Comparison of ENCODE assay signal across 31 mouse cellular contexts in genomic region chr17:28495832-28496231, GRCm38 (mm10). TPM values are rescaled to one million over a fixed set of nuclear protein-coding genes. Genes with fewer than 3 reads are reported as not detected.
DNase-seq lines count a peak whose midpoint lies in the region; ATAC-seq and TF ChIP-seq lines count a peak whose summit lies in the region.
"Had no signal": no experiment of that assay in that cellular context is flagged by ENCODE, and none has a peak within 500 bp of the region (broad histone marks: within the 10 kb centered on the region; RNA-seq: fewer than 3 reads in every experiment).

No protein-coding gene starts in this region.

- H3K4me2 ChIP-seq in heart, embryonic 11.5 days: no peak overlapping the region
- H3K4me2 ChIP-seq in forebrain, embryonic 14.5 days (ENCODE audit: low read length): no peak overlapping the region
- H3K4me2 ChIP-seq: embryonic facial prominence, embryonic 12.5 days; embryonic facial prominence, embryonic 15.5 days; forebrain, embryonic 15.5 days; heart, embryonic 12.5 days; heart, embryonic 15.5 days; hindbrain, embryonic 13.5 days had no signal

- H3K79me2 ChIP-seq in liver, adult 2 months (ENCODE audit: control insufficient read depth, insufficient read depth, low read length): no peaks in the 10 kb centered on the region

- no peaks in the 10 kb centered on the region for H3K9me3 ChIP-seq in heart, embryonic 11.5 days (replicated peaks; ENCODE audit: control insufficient read depth, low read length)
- H3K9me3 ChIP-seq in forebrain, embryonic 14.5 days (replicated peaks; ENCODE audit: control insufficient read depth, low read length): no peaks in the 10 kb centered on the region
- H3K9me3 ChIP-seq: embryonic facial prominence, embryonic 12.5 days; embryonic facial prominence, embryonic 15.5 days; forebrain, embryonic 15.5 days; heart, embryonic 12.5 days; heart, embryonic 15.5 days; hindbrain, embryonic 13.5 days had no signal

- no peak overlapping the region for H3K9ac ChIP-seq in heart, embryonic 11.5 days (ENCODE audit: low read depth, low read length)
- no peak overlapping the region for H3K9ac ChIP-seq in liver, adult 2 months (ENCODE audit: low read depth, low read length)
- H3K9ac ChIP-seq in forebrain, embryonic 14.5 days (ENCODE audit: low read length): no peak overlapping the region
- H3K9ac ChIP-seq: embryonic facial prominence, embryonic 12.5 days; embryonic facial prominence, embryonic 15.5 days; forebrain, embryonic 15.5 days; heart, embryonic 12.5 days; heart, embryonic 15.5 days; hindbrain, embryonic 13.5 days had no signal

- H3K36me3 ChIP-seq in heart, embryonic 11.5 days (ENCODE audit: control insufficient read depth, insufficient read depth, low read length): no peaks in the 10 kb centered on the region
- H3K36me3 ChIP-seq in liver, adult 2 months (ENCODE audit: control insufficient read depth, insufficient read depth, low read length): no peaks in the 10 kb centered on the region
- no peaks in the 10 kb centered on the region for H3K36me3 ChIP-seq in forebrain, embryonic 14.5 days (ENCODE audit: control insufficient read depth, insufficient read depth, low read length)
- H3K36me3 ChIP-seq: embryonic facial prominence, embryonic 12.5 days; embryonic facial prominence, embryonic 15.5 days; forebrain, embryonic 15.5 days; heart, embryonic 12.5 days; heart, embryonic 15.5 days; hindbrain, embryonic 10.5 days; hindbrain, embryonic 13.5 days had no signal

- H3K4me1 ChIP-seq in heart, embryonic 11.5 days (ENCODE audit: control insufficient read depth, insufficient read depth, low read length): no peaks in the 10 kb centered on the region
- peaks cover 3% of the 10 kb centered on the region; the same call in 1 of the 2 replicates for H3K4me1 ChIP-seq in liver, adult 2 months (ENCODE audit: control insufficient read depth, insufficient read depth, low read length)
- peaks cover 4% of the 10 kb centered on the region; the same call in 1 of the 2 replicates for H3K4me1 ChIP-seq in bone marrow, adult 2 months (ENCODE audit: control insufficient read depth, insufficient read depth, low read length)
- no peaks in the 10 kb centered on the region; the same call in 1 of the 2 replicates for H3K4me1 ChIP-seq in forebrain, embryonic 14.5 days (ENCODE audit: control insufficient read depth, insufficient read depth, low read length)
- H3K4me1 ChIP-seq: forebrain, embryonic 15.5 days; heart, embryonic 12.5 days; heart, embryonic 15.5 days had no signal

- 89% methylated on average over 8 of the region's 8 CpGs for WGBS in heart, embryonic 11.5 days (ENCODE audit: insufficient replicate concordance)
- 60% methylated on average over 8 of the region's 8 CpGs for WGBS in liver, adult 2 months
- 53% methylated on average over 8 of the region's 8 CpGs for WGBS in bone marrow, adult 2 months
- WGBS in forebrain, embryonic 14.5 days: 92% methylated on average over 8 of the region's 8 CpGs

- no peak for TF ChIP-seq POLR2A in liver, adult 2 months (IDR thresholded peaks at IDR 0.05; ENCODE audit: extremely low read depth, insufficient read depth, low read length)
- TF ChIP-seq POLR2A in bone marrow, adult 2 months (IDR thresholded peaks at IDR 0.05; ENCODE audit: borderline replicate concordance, control insufficient read depth, low read depth, low read length): no peak

- no peak overlapping the region for H3K4me3 ChIP-seq in heart, embryonic 11.5 days (ENCODE audit: low read depth, low read length)
- H3K4me3 ChIP-seq in liver, adult 2 months (ENCODE audit: insufficient read depth, low read depth, low read length): no peak overlapping the region
- no peak overlapping the region for H3K4me3 ChIP-seq in bone marrow, adult 2 months (replicated peaks; ENCODE audit: control insufficient read depth, low read depth, low read length)
- H3K4me3 ChIP-seq in forebrain, embryonic 14.5 days (ENCODE audit: low read depth, low read length): no peak overlapping the region
- H3K4me3 ChIP-seq: embryonic facial prominence, embryonic 12.5 days; embryonic facial prominence, embryonic 15.5 days; forebrain, embryonic 15.5 days; heart, embryonic 12.5 days; heart, embryonic 15.5 days; hindbrain, embryonic 10.5 days; hindbrain, embryonic 13.5 days had no signal

- no peak for ATAC-seq in heart, embryonic 11.5 days (replicated peaks; ENCODE audit: insufficient number of reproducible peaks, low FRiP score, low TSS enrichment)
- peak; percentile 64 for ATAC-seq in megakaryocyte progenitor cell, adult 5-6 weeks (replicated peaks; ENCODE audit: poor library complexity)
- no peak for ATAC-seq in forebrain, embryonic 14.5 days
- ATAC-seq: activated CD4-positive, CD25-positive, alpha-beta regulatory T cell, adult 4 months; forebrain, embryonic 15.5 days; hindbrain, postnatal 0 days had no signal

- no peak overlapping the region for H3K27ac ChIP-seq in heart, embryonic 11.5 days (ENCODE audit: low read depth, low read length)
- H3K27ac ChIP-seq in liver, adult 2 months (replicated peaks; ENCODE audit: insufficient read depth, low read depth, low read length): no peak overlapping the region
- peak overlapping the region; percentile 33 for H3K27ac ChIP-seq in bone marrow, adult 2 months (ENCODE audit: control insufficient read depth, insufficient read depth, low read depth, low read length, poor library complexity)
- no peak overlapping the region for H3K27ac ChIP-seq in forebrain, embryonic 14.5 days (ENCODE audit: low read depth, low read length)
- H3K27ac ChIP-seq: embryonic facial prominence, embryonic 12.5 days; embryonic facial prominence, embryonic 15.5 days; forebrain, embryonic 15.5 days; heart, embryonic 15.5 days; hindbrain, embryonic 10.5 days; hindbrain, embryonic 13.5 days; hindbrain, postnatal 0 days had no signal

- peak; percentile 83 for DNase-seq in heart, adult 11 months
- DNase-seq in liver, adult 2 months (ENCODE audit: extremely low read depth, low read depth, low spot score): peak; percentile 51
- no peak for DNase-seq in liver
- no peak for DNase-seq in adrenal gland, postnatal 36 days
- no peak for DNase-seq in forebrain, embryonic 14.5 days (ENCODE audit: low spot score)
- DNase-seq: adrenal gland, adult 8-10 months; adrenal gland, postnatal 25 days; cerebellum, adult 11 months; cerebellum, adult 2 months; cerebellum, adult 9-11 months; cerebellum, postnatal 25 days; gastrocnemius, postnatal 25 days; heart, postnatal 10 days; heart, postnatal 36 days had no signal

- TF ChIP-seq CTCF in liver, adult 2 months (IDR thresholded peaks at IDR 0.05; ENCODE audit: low read depth, low read length): no peak
- no peak for TF ChIP-seq CTCF in bone marrow, adult 2 months (IDR thresholded peaks at IDR 0.05; ENCODE audit: control insufficient read depth, insufficient read depth, low read length)

- H3K27me3 ChIP-seq in heart, embryonic 11.5 days (ENCODE audit: control insufficient read depth, insufficient read depth, low read length): no peaks in the 10 kb centered on the region
- H3K27me3 ChIP-seq in liver, adult 2 months (ENCODE audit: control insufficient read depth, insufficient read depth, low read length): no peaks in the 10 kb centered on the region
- no peaks in the 10 kb centered on the region for H3K27me3 ChIP-seq in forebrain, embryonic 14.5 days (replicated peaks; ENCODE audit: control insufficient read depth, insufficient read depth, low read length)
- H3K27me3 ChIP-seq: embryonic facial prominence, embryonic 12.5 days; embryonic facial prominence, embryonic 15.5 days; forebrain, embryonic 15.5 days; heart, embryonic 12.5 days; heart, embryonic 15.5 days; hindbrain, embryonic 13.5 days had no signal

RNA-seq across cellular contexts. Expression of gene Fkbp5, which starts 21.5 kb away (rescaled TPM):
- 5.0 and 5.8 TPM in 2 replicates for polyA plus RNA-seq in heart, embryonic 11.5 days (2014; fragmentation: Nextera tagmentation; extraction: Ambion mirVana)
- 25.6 and 30.3 TPM in 2 replicates for total RNA-seq in liver, adult 2 months (2014; rRNA removed)
- 17.7 and 29.8 TPM in 2 replicates for polyA plus RNA-seq in liver, adult 2 months (2012; rRNA removed)
- 29.4 and 48.6 TPM in 2 replicates for polyA plus RNA-seq in bone marrow, adult 2 months (2011; ENCODE audit: insufficient read depth, insufficient read length, low replicate concordance, missing spikeins)
- total RNA-seq in megakaryocyte progenitor cell, adult 5-6 weeks (2015): 25.8 and 30.0 TPM in 2 replicates
- 40.2 and 58.9 TPM in 2 replicates for total RNA-seq in megakaryocyte progenitor cell, adult 5-6 weeks (2017)
- 100 to 1,000 TPM in 1 of 2 experiments, 10 to 100 TPM in 1; 52.5 to 126 TPM for total RNA-seq in adrenal gland, postnatal 36 days (2021)
- 11.7 and 11.9 TPM in 2 replicates for polyA plus RNA-seq in forebrain, embryonic 14.5 days (2014; fragmentation: Nextera tagmentation; extraction: Ambion mirVana)

RNA-seq across cellular contexts. Expression of gene Armc12, which starts 34.8 kb away (rescaled TPM):
- not detected in 2 replicates for polyA plus RNA-seq in heart, embryonic 11.5 days (2014; fragmentation: Nextera tagmentation; extraction: Ambion mirVana)
- not detected in 2 replicates for total RNA-seq in liver, adult 2 months (2014; rRNA removed)
- not detected in 2 replicates for polyA plus RNA-seq in liver, adult 2 months (2012; rRNA removed)
- polyA plus RNA-seq in bone marrow, adult 2 months (2011; ENCODE audit: insufficient read depth, insufficient read length, low replicate concordance, missing spikeins): not detected in 2 replicates
- not detected in 2 replicates for total RNA-seq in megakaryocyte progenitor cell, adult 5-6 weeks (2015)
- total RNA-seq in megakaryocyte progenitor cell, adult 5-6 weeks (2017): not detected in 2 replicates
- not detected for total RNA-seq in adrenal gland, postnatal 36 days (2021)
- not detected in 2 replicates for polyA plus RNA-seq in forebrain, embryonic 14.5 days (2014; fragmentation: Nextera tagmentation; extraction: Ambion mirVana)
- total RNA-seq: adrenal gland, adult 8-10 months; adrenal gland, postnatal 25 days; common myeloid progenitor, adult 5-6 weeks; ES-E14; gastrocnemius, adult 8-10 months; gastrocnemius, postnatal 25 days; heart, adult 8-10 months; heart, postnatal 10 days; heart, postnatal 36 days; hindbrain, postnatal 0 days had no signal
- polyA plus RNA-seq: activated CD4-positive, CD25-positive, alpha-beta regulatory T cell, adult 4 months; cerebellum, adult 2 months; embryonic facial prominence, embryonic 12.5 days; embryonic facial prominence, embryonic 15.5 days; forebrain, embryonic 11.5 days; forebrain, embryonic 15.5 days; heart, embryonic 12.5 days; heart, embryonic 15.5 days; hindbrain, embryonic 10.5 days; hindbrain, embryonic 13.5 days; hindbrain, postnatal 0 days had no signal

RNA-seq across cellular contexts. Expression of gene Clpsl2, which starts 53.4 kb away (rescaled TPM):
- polyA plus RNA-seq in heart, embryonic 11.5 days (2014; fragmentation: Nextera tagmentation; extraction: Ambion mirVana): not detected in 2 replicates
- not detected in 2 replicates for total RNA-seq in liver, adult 2 months (2014; rRNA removed)
- polyA plus RNA-seq in liver, adult 2 months (2012; rRNA removed): not detected in 2 replicates
- not detected in 2 replicates for polyA plus RNA-seq in bone marrow, adult 2 months (2011; ENCODE audit: insufficient read depth, insufficient read length, low replicate concordance, missing spikeins)
- total RNA-seq in megakaryocyte progenitor cell, adult 5-6 weeks (2015): not detected in 2 replicates
- not detected in 2 replicates for total RNA-seq in megakaryocyte progenitor cell, adult 5-6 weeks (2017)
- total RNA-seq in adrenal gland, postnatal 36 days (2021): not detected
- not detected in 2 replicates for polyA plus RNA-seq in forebrain, embryonic 14.5 days (2014; fragmentation: Nextera tagmentation; extraction: Ambion mirVana)
- total RNA-seq: adrenal gland, adult 8-10 months; adrenal gland, postnatal 25 days; common myeloid progenitor, adult 5-6 weeks; ES-E14; gastrocnemius, adult 8-10 months; gastrocnemius, postnatal 25 days; heart, adult 8-10 months; heart, postnatal 10 days; heart, postnatal 36 days; hindbrain, postnatal 0 days had no signal
- polyA plus RNA-seq: activated CD4-positive, CD25-positive, alpha-beta regulatory T cell, adult 4 months; cerebellum, adult 2 months; embryonic facial prominence, embryonic 12.5 days; embryonic facial prominence, embryonic 15.5 days; forebrain, embryonic 11.5 days; forebrain, embryonic 15.5 days; heart, embryonic 12.5 days; heart, embryonic 15.5 days; hindbrain, embryonic 10.5 days; hindbrain, embryonic 13.5 days; hindbrain, postnatal 0 days had no signal

Comparison
In these comparisons a context has a peak if more than half of its experiments do, and no peak if none do; other contexts are left out.
1. DNase-seq: peak in heart, adult 11 months (single experiment) and liver, adult 2 months (single experiment); none in liver (single experiment), adrenal gland, postnatal 36 days (0 of 2) and forebrain, embryonic 14.5 days (single experiment).